Mouse (Mus musculus) Patski (cell line): ENCODE data around the gene Gm5108. TPM values are rescaled to one million over a fixed set of nuclear protein-coding genes. Genes with fewer than 3 reads are reported as not detected.

ENCODE experiments used
- ATAC-seq: fragments of 100-300 bp; one replicate; pipeline ENCODE4 v1.8.0; 2021
- CTCF ChIA-PET: fragments of 350-600 bp; sonication (Branson Sonifier 250); formaldehyde crosslinking; loops from one replicate; lab custom pipeline; 2022; ENCODE audit warnings: inconsistent platforms; lab: Charles Lee
- POLR2A ChIA-PET: fragments of 350-600 bp; sonication (Branson Sonifier 250); formaldehyde crosslinking; loops from one replicate; lab custom pipeline; 2022; ENCODE audit warnings: antibody characterized with exemption, inconsistent platforms; lab: Charles Lee
- DNase-seq: peaks from one replicate; pipeline ENCODE4 v3.0.0-alpha.2; 2011; ENCODE audit warnings: low read depth, low spot score
- H3K27me3 ChIP-seq: fragments of 371-371 bp; one replicate; pipeline ENCODE4 v1.5.1; 2021
- CTCF ChIP-seq: fragments of 100-300 bp; IDR thresholded peaks from one replicate; pipeline ENCODE4 v1.5.1; 2021
- in situ Hi-C: fragments of 300-500 bp; cut with MboI; formaldehyde crosslinking; loops from 3 replicates; pipeline ENCODE4 v1.11.1; 2018; ENCODE audit warnings: low pct_unique_long_range_greater_than_20kb, mixed read lengths
- polyA plus RNA-seq: library from polyadenylated mRNA; unstranded; gene quantifications from one replicate; pipeline ENCODE4 v1.2.3, GENCODE M21; 2021

The Gm5108 gene
- not detected for polyA plus RNA-seq

- in situ Hi-C loops, result no loop called here
- ATAC-seq (no peak), DNase-seq (no peak)
- POLR2A ChIA-PET, result no interaction called here
- H3K27me3 ChIP-seq, result no peaks in the 10 kb centered on the region
- CTCF ChIA-PET, result interaction anchor here (1.2 kb wide), 1 partner anchor 8 kb away, joined by 3 read pairs; no protein-coding TSS in a partner anchor
- TF ChIP-seq CTCF, result no peak
Measured at GRCm38 (mm10) chr5:67941369-67941768, at the start of gene Gm5108. Gene Gm5108 (plus strand): TSS chr5:67941669.

GRCm38 (mm10) chr5:67898921-67899320 lies 42.5 kb upstream of the Gm5108 start:
- in situ Hi-C loops, result no loop called here
- no peaks in the 10 kb centered on the region for H3K27me3 ChIP-seq
- CTCF ChIA-PET, result interaction anchor here (1.3 kb wide), 1 partner anchor 86 kb away, joined by 3 read pairs; no protein-coding TSS in a partner anchor
- TF ChIP-seq CTCF, result no peak
- ATAC-seq, result no peak
- DNase-seq, result no peak
- POLR2A ChIA-PET, result no interaction called here

- in situ Hi-C loops, result no loop called here
- no peaks in the 10 kb centered on the region for H3K27me3 ChIP-seq
- ChIA-PET CTCF (no interaction called here), POLR2A (no interaction called here)
- DNase-seq (no peak), ATAC-seq (no peak)
- TF ChIP-seq CTCF, result no peak
Measured at GRCm38 (mm10) chr5:67904555-67904954, 36.9 kb upstream of the Gm5108 start.

- no peak for TF ChIP-seq CTCF
- in situ Hi-C loops, result no loop called here
- H3K27me3 ChIP-seq, result no peaks in the 10 kb centered on the region
- CTCF ChIA-PET, result no interaction called here
- DNase-seq, result no peak
- ATAC-seq, result no peak
- POLR2A ChIA-PET, result no interaction called here
Measured at GRCm38 (mm10) chr5:67930584-67930983, 10.9 kb upstream of the Gm5108 start.

- DNase-seq (no peak), ATAC-seq (no peak)
- no peak for TF ChIP-seq CTCF
- no peaks in the 10 kb centered on the region for H3K27me3 ChIP-seq
- ChIA-PET POLR2A (no interaction called here), CTCF (no interaction called here)
- in situ Hi-C loops, result no loop called here
Measured at GRCm38 (mm10) chr5:67931623-67932022, 9.8 kb upstream of the Gm5108 start.

GRCm38 (mm10) chr5:67943199-67943598 lies 1.7 kb downstream of the Gm5108 start:
- ChIA-PET POLR2A (no interaction called here), CTCF (no interaction called here)
- no peak for TF ChIP-seq CTCF
- DNase-seq, result no peak
- ATAC-seq, result no peak
- in situ Hi-C loops, result no loop called here
- no peaks in the 10 kb centered on the region for H3K27me3 ChIP-seq

- DNase-seq (no peak), ATAC-seq (no peak)
- CTCF ChIA-PET, result no interaction called here
- no peaks in the 10 kb centered on the region for H3K27me3 ChIP-seq
- no peak for TF ChIP-seq CTCF
- POLR2A ChIA-PET, result no interaction called here
- in situ Hi-C loops, result no loop called here
Measured at GRCm38 (mm10) chr5:67944074-67944785, 2.8 kb downstream of the Gm5108 start.

GRCm38 (mm10) chr5:67946321-67946720 lies 4.9 kb downstream of the Gm5108 start, which contains the start of gene Gm21905:
Gene Gm21905 (minus strand): TSS chr5:67946421.
- H3K27me3 ChIP-seq, result no peaks in the 10 kb centered on the region
- CTCF ChIA-PET, result no interaction called here
- DNase-seq, result no peak
- POLR2A ChIA-PET, result no interaction called here
- no peak for TF ChIP-seq CTCF
- ATAC-seq, result no peak
- in situ Hi-C loops, result no loop called here

GRCm38 (mm10) chr5:67947006-67947405 lies 5.5 kb downstream of the Gm5108 start:
- ATAC-seq (no peak), DNase-seq (no peak)
- no peaks in the 10 kb centered on the region for H3K27me3 ChIP-seq
- in situ Hi-C loops, result no loop called here
- no peak for TF ChIP-seq CTCF
- ChIA-PET CTCF (no interaction called here), POLR2A (no interaction called here)

GRCm38 (mm10) chr5:67948074-67948473 lies 6.6 kb downstream of the Gm5108 start:
- ChIA-PET CTCF (no interaction called here), POLR2A (no interaction called here)
- DNase-seq (no peak), ATAC-seq (no peak)
- peaks cover 3% of the 10 kb centered on the region for H3K27me3 ChIP-seq
- in situ Hi-C loops, result no loop called here
- no peak for TF ChIP-seq CTCF

- DNase-seq (no peak), ATAC-seq (no peak)
- peaks cover 7% of the 10 kb centered on the region for H3K27me3 ChIP-seq
- ChIA-PET CTCF (no interaction called here), POLR2A (no interaction called here)
- in situ Hi-C loops, result no loop called here
- TF ChIP-seq CTCF, result no peak
Measured at GRCm38 (mm10) chr5:67954097-67954496, 12.6 kb downstream of the Gm5108 start.
